Mouse (Mus musculus): ENCODE data around the gene Olfr150.
"Not testable (repeated sequence)": the region's sequence is repeated elsewhere in the genome, so short reads cannot be mapped to it uniquely, and the experiment has no call there.

Olfr150 gene

DNA sequence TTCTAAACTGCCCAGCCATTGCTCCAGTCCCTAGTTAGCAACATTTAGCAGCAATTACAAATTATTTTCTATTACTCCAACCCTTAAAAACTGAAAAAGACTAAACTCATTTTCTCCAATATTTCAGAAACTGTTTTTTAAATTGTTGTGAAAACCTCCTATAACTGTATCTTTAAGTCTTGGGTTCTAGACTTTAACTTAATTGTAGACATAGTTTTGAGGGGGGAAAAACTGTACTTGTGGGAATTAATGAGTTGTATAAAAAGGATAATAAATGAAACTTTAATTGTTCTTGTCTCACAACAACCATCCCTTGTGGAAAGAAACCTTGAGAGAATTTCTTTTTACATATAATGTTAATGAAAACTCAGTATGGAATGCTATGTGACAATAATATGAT lies at the start of gene Olfr150:
TSS of gene Olfr150 (plus strand) at position 301 of the 400 bp plus-strand sequence.
- no peak for DNase-seq

DNA sequence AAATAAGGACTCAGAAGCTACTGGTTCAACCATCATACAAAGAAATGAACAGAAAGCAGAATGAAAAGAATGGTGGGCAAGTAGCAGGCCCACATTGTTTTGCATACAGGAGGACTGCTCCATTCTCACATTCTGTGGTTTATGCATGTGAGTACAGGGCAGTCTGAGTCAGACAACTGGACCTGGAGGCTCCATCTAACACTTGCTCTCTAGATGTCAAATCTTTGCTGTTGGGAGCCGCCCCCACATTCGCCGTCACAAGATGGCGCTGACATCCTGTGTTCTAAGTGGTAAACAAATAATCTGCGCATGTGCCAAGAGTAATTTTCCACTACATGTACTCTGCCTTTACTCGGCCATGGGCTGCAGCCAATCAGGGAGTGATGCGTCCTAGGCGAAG lies 29.7 kb upstream of the Olfr150 start:
- not testable (repeated sequence) for DNase-seq

DNA sequence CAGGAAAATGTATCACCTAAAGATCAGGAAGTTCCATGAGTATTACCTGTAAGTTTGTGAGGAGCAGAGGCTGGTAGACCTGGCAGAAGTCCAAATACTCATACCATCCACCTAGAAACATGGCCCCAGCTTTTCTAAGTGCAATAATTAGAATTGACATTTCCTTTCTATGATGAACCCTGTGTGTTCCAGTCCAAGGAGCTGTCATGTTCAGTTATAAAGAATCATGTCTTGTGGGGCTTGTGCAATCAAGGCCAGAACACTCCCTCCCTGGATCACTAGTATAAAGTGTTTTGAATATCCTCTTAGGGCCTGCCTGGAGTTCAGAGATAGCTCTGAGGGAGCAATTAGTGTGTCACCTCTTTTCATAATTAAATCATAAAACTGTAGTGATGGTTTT lies 23.8 kb upstream of the Olfr150 start, which contains the start of gene Olfr149:
TSS of gene Olfr149 (minus strand) at position 101 of the 400 bp plus-strand sequence.
- no peak for DNase-seq

DNA sequence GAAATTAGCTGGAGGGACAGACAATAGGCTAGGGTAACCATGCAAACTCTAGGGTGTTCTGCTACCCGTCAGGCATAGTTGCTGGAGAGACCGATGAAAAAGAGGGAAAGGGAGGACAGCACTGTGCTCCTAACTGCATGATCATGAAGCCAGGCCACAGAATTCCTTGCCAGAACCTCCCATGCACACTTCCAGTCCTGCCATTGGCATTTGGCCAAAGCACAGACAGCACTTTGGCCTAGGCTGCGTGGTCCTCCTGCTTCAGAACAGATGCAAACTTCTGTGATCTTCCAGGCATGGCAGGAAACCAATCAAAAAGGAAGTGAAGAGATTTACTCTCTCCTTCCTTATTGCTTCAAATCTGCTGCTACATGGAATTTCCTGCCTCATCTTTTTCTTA lies 21.8 kb upstream of the Olfr150 start:
- DNase-seq = peak; percentile 8

DNA sequence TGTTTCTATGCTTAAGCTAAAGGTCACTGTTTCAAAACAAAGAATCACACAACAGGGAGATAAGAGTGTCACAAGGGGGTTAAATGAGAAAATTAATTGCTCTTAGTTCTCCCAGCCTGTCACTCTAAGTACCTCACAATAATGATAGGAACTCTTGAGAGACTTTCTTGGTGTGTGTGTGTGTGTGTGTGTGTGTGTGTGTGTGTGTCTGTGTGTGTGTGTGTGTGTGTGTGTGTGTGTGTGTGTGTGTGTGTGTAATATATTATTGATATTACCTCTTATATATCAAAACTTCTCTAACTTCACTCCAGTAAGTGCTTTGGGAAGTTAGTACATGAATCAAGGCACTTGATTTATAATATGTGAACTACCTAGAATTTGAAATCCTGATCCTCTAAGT lies 19.7 kb upstream of the Olfr150 start, which contains the start of gene Olfr965:
TSS of gene Olfr965 (plus strand) at position 301 of the 400 bp plus-strand sequence.
- DNase-seq = no peak

DNA sequence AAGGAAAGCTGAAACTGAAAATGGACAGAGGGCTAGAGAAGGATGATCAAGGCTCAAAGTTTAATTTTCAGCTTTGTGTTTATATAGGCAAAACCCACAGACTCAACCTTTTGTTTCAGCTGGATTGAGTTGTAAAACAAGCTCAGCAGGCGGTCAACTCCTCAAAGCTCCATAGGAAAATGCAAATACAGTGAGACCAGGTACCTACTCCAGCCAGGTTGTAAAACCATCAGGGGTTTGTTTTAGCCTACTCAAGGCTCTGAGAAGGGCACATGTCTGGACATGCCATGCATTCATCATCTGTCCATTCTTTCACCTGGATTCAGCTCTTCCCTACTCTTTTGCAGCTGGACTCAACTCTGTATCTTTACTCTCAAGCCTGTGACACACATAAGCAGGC lies 10.0 kb downstream of the Olfr150 start:
- no peak for DNase-seq

DNA sequence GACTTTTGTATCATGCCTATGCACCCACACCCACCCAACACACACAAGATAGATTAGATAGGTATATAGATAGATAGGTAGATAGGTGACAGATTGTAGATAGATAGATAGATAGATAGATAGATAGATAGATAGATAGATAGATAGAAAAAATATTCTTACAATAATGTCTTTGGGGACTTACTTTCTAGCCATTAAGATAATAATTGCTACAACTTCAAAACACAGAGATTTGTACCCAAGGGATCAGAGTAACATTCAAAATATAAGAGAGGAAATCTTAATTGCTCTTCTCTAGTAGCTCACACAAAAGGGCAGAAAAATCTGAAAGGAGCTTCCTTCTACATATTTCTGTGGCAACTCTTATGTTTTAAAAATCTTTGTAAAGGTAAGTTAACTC lies 15.2 kb downstream of the Olfr150 start, which contains the start of gene Olfr967:
TSS of gene Olfr967 (plus strand) at position 301 of the 400 bp plus-strand sequence.
- no peak for DNase-seq

DNA sequence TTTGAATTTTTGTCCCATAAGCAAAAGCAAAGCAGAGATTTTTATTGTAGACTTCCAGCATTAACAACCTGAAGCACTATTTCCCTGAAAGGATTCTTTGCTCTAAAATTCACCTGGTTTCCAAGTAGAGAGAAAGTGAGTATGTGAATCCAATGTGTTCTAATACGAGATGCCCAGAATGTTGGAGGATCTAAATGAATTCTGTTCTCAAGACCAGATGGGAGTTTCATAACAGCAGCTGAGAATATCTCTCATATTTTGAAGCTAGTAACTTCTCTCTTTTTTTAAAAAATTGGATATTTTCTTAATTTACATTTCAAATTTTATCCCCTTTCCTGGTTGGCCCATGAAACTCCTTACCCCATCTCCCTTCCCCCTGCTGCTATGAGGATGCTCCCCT lies 15.7 kb downstream of the Olfr150 start:
- no peak for DNase-seq

DNA sequence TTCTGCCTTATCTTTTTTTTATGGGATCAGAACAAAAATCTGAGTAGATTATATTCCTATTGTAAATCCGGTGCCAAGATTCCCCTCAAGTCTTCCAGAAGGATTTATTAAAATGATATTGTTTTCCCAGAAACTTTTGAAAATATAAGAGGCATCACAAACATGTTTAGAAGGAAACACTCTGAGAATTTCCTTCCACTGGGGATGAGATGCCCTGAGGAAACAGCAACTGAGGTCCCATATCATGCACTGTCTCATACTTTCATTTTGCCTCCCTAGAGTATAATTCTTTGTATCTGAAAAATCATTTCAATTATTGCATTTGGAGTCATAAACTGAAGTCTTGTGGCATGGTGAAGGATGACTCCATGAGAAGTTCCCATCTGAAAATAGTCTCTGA lies 52.4 kb downstream of the Olfr150 start, which contains the start of gene Olfr968:
TSS of gene Olfr968 (minus strand) at position 101 of the 400 bp plus-strand sequence.
- no peak for DNase-seq
